Mouse (Mus musculus): ENCODE data around the gene Mllt6. TPM values are rescaled to one million over a fixed set of nuclear protein-coding genes. Genes with fewer than 3 reads are reported as not detected.
"Not testable (repeated sequence)": the region's sequence is repeated elsewhere in the genome, so short reads cannot be mapped to it uniquely, and the experiment has no call there.

The Mllt6 gene
- polyA plus RNA-seq, 2 experiments from 2014 or later = 13.9 to 15.2 TPM

DNA sequence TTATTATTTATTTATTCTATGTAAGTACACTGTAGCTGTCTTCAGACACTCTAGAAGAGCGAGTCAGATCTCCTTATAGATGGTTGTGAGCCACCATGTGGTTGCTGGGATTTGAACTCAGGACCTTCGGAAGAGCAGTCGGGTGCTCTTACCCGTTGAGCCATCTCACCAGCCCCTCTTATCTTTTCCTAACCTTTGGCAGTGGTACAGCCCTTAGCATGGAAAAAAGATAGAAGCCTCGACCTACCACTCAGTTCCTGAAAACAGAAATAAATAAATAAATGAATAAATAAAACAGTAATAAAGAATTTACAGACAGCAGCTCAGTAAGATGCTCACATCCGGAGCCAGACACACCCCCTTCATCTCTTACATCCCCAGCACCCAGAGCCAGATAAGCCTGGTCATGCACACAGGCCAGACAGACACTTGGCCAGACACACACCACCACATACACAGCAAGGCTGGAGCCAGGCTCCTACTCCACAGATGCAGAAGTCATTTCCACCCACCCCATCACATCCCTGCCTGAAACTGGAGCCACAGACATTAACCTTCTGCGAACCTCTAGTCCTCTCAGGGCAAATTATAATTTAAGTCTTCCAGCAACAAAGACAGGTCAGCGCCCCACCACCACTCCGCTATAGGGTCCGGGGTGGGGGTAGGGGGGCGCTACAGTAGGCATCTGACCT, 34.1 kb downstream of the Mllt6 start:
- no peak for ATAC-seq

DNA sequence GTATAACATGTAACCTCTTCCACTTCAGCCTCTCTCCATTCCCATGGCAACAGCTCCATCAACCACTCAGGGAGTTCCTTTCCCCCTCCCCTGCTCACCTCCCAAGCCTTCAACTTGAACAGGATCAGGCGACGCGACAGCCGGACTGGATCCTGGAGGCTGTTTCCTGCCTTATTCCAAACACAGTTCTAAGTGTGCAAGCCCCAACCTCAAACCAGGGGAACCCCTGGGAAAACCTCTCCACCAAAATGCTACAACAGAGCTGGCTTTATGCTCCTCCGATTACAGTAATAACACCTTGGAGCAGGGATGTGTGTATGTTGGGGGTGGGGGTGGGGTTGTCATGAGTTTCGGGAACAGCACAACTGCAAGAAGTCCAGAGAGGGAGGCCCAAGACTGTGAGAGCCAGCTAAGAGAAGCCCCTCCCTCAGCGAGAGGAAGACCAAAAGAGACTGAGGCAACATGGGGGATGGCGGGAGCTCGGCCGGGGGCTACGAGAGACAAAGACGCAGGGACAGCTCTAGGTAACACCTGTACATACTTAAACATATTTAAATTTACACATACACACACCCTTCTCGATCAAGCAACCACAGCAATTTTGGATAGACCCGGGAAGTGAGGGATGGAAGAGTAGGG, 34.8 kb downstream of the Mllt6 start:
- ATAC-seq = no peak

- ATAC-seq = no peak
These were observed 35.8 kb downstream of the Mllt6 start for GRCm38 (mm10) chr11:97698741-97699611.

DNA sequence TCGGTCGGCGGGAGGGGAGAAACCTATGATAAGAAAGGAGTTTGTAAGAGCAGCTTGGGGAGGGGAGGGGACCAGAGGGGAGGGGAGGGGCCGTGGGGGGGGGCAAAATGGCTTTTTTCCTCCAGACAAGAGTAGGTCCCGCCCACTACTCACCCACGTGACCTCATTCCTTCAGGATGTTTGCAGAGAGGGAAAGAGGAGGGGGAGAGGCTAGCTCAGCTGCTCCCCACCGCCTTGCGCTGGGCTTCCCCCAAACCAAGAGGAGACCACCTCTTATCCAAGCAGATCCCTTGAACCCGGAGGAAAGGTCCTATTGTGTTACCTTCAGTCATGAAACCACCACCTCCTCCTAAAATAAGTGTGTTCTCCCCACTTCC, 36.4 kb downstream of the Mllt6 start:
- no peak for ATAC-seq

GRCm38 (mm10) chr11:97700003-97700745, 37.0 kb downstream of the Mllt6 start, which contains the start of gene Pcgf2:
TSS of gene Pcgf2 (minus strand) at chr11:97700497.
- no peak for ATAC-seq

- no peak for ATAC-seq
These were observed 37.7 kb downstream of the Mllt6 start for GRCm38 (mm10) chr11:97700746-97701580.

GRCm38 (mm10) chr11:97701581-97702392, 38.6 kb downstream of the Mllt6 start:
- ATAC-seq = no peak

GRCm38 (mm10) chr11:97702393-97702745, 39.2 kb downstream of the Mllt6 start:
- peak; percentile 33 for ATAC-seq

DNA sequence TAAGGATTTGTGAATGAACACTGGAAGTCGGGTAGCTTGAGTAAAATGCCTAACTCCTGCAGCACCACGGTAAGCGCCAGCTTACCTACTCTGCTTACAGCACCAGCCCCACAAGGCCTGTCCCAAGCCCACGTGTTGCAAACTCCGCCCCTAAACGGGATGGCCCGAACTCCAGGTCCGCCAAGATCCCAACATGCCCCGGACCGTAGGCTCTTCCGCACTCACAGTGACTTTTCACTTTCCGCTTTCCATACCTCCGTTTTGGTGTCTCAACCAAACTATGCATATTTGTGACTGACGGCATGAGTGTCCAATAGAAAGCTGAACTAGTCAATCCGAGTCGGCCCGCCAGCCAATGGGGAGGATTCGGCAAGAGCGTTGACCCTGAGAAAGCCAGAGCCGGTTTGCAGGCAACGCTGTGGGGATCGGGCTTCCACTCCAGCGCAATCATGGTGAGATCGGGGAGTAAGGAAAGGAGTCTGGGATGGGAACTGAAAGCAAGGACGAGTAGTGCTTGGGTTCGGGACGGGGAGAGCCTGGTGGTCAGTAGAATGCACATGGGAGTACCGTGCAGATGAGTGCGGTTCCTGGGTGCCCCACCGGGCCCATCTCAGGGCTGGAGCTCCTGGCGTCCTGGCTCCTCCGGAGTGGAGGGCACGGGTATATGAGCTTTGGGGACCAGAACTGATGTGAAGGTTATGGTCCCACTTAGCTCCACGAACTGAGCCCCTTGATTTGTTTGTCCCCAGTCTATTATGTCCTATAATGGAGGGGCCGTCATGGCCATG, 40.0 kb downstream of the Mllt6 start, which contains the start of gene Psmb3:
Psmb3 (plus strand) TSS at position 361 of the 788 bp plus-strand sequence.
- peak; percentile 88 for ATAC-seq

DNA sequence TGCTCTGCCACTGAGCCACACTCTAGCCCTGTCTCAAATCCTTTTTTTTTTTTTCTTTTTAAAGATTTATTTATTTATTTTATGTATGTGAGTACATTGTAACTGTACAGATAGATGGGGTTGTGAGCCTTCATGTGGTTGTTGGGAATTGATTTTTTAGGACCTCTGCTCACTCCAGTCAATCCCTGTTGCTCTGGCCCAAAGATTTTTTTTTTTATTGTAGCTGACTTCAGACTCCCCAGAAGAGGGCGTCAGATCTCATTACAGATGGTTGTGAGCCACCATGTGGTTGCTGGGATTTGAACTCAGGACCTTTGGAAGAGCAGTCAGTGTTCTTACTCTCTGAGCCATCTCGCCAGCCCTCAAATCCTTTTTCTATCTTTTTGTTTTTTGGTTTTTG, 46.9 kb downstream of the Mllt6 start:
- not testable (repeated sequence) for ATAC-seq

DNA sequence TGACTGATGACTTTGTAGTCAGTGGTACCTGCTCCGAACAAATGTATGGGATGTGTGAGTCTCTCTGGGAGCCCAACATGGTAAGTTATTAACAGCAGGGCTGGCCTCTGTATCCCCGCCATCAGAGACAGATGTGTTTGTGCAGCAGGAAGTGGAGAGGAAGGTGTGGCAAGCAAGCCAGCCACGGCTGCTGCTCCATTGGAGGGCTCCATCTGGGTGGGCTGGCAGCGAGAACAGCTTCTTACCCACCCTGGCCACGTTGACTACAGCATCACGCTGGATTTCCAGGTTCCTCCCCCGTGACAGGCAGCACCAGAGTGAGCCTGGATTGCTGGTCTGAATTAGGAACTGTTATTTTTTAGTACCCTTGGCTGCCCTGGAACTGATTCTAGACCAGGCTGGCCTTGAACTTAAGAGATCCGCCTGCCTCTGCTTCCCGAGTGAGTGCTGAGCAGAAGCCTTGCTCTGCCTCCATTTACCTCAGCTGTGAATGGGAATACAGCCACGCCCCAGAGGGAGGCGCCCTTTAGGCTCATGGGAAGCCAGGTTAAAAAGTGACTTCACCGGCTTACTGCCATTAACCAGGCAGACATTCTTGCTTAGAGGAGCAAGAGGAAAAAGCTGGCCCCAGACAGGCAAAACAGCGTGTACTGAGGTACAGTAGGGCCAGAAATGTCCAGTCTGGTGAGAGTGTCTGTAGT, 48.1 kb downstream of the Mllt6 start:
- ATAC-seq = no peak

GRCm38 (mm10) chr11:97712286-97712685, 49.1 kb downstream of the Mllt6 start:
- no peak for ATAC-seq

DNA sequence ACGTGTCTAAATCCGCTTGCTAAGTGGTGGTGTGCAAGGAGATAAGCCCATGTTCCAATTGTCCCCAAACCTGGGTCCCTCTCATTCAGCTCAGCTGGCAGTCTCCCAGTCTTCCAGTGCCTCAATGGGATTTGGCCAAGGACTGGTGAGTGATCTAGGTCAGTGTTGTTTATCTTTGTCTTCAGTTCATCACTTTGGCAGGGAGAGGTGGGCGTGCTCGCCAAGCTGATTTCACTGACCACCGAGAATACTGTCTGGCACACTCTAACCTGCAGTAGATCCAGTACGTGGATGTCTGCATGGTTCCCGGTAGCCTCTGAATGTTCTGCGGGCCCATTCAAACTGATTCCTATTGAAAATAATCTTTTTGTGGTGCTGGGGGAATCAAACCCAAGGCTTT, 50.7 kb downstream of the Mllt6 start:
- ATAC-seq = no peak

DNA sequence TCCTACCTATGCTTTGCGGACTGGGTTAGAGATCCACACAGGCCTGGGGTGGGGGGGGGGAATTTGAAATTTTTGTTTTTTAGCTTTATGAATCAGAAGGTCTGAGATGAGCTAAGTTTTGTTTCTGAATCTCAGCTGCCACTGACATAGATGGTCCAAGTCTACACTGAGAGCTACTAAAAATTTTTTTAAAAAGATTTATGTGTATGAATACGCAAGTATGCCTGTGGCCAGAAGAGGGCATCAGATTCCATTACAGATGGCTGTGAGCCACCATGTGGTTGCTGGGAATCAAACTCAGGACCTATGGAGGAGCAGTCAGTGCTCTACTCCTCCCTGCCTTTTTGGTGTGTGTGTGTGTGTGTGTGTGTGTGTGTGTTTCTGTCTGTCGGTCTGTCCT, 51.1 kb downstream of the Mllt6 start:
- no peak for ATAC-seq

GRCm38 (mm10) chr11:97714784-97715760, 51.9 kb downstream of the Mllt6 start:
- ATAC-seq = no peak

- ATAC-seq = no peak
These were observed 52.8 kb downstream of the Mllt6 start for GRCm38 (mm10) chr11:97716021-97716420.

DNA sequence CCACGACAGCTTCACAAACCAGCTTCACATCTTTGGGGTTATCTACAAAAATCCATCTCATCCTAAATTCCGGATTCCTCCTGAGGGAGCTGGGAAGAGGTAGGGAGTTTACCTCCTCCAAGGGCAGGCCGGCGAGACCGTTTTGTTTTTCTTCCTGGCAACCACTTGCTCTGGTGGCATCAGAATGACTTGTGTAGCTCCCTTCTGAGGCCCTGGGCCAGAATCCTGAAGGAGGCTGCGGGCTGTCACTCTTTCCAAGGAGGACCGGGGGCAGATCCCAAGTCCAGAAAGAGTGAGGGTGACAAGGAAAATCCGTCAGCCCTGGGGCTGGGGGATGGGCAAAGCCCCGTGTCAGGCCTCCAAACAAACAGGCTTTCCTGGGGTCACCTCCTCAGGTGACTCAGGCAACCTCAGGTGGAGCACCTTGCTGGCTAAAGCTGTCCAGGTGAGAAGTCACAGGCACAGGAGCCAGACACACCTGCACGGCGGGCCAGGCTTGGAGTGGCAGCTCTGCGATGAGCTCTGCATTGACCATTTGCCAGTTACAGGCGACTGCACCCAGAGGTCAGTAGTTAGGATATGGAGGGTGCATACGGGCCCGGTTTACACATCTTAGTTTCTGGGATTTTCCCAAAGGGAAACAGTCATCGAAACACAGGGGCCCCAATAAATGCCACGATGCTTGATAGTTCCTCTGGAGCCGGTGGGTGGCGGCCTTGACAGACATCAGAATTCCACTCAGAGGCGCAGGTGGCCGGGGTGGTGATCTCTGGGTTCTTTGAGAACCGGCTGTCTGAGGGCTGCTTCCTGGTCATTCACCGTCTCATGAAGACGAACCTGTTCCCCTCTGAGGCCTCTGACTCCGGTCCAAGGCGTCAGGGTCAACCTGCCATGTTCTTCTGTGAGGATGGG, 54.4 kb downstream of the Mllt6 start:
- ATAC-seq = no peak

Data from activated CD4-positive, CD25-positive, alpha-beta regulatory T cell, adult 4 months (primary cell).